Mouse (Mus musculus) urinary bladder, postnatal 25 days (tissue): ENCODE results near the gene Pacrg.

Experiments used
- DNase-seq: peaks from one replicate; pipeline ENCODE4 v3.0.0; 2022; ENCODE audit warnings: low spot score

Pacrg gene

DNA sequence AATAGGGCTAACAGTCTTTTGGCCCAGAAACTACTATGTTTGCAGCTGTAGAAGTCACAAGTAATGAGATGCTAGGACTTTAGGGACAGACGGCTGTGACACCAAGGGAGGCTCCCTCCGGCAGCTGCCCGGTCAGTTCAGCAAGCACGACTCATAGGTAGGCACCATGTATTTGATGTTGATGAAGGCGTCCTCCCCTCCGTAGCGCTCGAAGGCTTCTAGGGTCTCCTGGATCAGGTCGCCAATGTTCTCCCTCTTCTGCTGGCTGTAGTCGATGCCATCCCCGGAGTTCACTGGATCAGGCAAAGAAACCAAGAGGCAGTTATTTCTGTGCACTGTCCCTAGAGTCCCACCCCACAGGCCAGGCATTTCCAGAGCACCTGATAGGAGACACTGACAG is 436.9 kb downstream of the Pacrg start:
- no peak for DNase-seq

DNA sequence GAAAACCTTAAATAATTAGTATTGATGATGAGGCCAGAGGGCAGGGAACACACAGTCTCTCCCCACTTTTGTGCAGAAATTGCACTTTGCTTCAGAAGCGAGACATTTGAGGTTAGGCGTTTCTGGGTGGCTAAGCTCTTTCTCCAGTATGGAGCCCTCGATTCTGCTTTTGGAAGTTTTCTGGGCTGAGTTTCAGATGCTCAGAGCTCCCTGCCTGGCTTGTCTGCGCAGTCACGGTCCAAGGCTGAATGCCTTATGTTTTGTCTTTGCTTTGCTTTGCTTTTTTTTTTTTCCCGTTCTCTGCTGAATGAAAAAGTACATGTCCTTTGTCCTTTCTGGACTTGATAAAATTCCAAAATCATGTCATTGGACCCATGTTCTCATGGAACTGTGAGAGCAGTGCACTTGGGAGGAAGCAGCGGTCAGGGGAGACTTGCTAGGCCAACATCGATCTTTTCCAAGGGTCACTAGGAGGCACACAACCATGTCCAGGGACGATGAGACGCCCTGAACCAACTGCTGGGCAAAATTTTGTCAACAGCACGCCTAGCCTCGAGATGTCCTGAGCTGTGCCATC is 438.0 kb downstream of the Pacrg start:
- no peak for DNase-seq

DNA sequence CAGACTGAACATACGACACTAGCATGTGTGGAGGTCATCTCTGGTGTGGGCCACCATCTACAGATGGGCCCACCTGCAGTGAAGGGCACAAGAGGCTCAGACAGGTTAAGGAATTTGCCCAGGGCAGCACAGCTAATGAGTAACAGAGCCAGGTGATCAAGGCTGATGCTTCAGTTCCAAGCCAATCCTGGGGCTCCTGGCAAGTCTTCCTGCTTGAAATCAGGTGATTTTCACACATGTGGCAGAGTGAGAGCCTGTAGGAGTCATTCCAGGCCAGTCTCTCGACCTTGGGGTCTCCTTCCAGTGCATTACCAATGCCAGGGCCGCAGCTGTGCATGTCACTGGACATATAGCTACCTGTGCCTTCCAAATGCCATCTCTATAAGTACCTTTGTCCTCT is 438.6 kb downstream of the Pacrg start:
- DNase-seq = no peak

DNA sequence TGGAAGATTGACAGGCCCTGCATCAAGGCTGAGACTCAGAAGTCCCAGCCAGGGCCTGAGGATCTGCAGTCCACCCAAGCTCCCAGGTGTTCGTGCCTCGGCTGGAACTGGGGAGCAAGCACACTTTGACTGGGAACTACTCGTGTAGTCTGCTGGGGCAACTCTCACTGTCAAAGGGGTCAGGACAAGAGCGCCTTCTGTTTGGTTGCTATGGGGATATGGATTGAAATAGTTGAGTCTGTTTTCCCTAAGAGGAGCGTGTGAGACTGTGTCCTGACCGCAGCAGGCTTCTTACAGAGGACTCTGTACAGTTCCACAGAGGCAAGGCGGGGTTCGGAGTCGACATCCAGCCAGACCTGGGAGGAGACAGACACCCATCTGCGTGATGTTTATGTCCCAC is 440.4 kb downstream of the Pacrg start:
- DNase-seq = no peak

DNA sequence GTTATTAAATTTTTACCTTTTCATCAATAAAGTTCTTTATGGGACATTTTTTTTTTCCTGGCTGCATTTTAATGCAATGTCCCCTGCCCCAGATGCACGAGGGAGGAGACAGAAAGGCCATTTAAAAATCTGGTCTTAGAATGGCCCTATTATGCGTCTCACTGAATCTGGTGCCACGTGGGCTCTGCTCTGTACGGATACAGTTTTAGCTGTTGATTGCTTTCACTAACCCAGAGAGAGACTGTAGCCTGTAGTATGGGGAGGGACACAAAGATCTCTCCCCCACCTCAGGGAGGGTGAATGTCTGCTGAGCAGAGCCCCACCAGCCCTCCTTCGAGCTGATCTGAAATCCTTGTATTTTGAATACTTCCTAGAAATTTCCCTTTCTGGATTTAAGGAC is 441.2 kb downstream of the Pacrg start:
- DNase-seq = no peak

DNA sequence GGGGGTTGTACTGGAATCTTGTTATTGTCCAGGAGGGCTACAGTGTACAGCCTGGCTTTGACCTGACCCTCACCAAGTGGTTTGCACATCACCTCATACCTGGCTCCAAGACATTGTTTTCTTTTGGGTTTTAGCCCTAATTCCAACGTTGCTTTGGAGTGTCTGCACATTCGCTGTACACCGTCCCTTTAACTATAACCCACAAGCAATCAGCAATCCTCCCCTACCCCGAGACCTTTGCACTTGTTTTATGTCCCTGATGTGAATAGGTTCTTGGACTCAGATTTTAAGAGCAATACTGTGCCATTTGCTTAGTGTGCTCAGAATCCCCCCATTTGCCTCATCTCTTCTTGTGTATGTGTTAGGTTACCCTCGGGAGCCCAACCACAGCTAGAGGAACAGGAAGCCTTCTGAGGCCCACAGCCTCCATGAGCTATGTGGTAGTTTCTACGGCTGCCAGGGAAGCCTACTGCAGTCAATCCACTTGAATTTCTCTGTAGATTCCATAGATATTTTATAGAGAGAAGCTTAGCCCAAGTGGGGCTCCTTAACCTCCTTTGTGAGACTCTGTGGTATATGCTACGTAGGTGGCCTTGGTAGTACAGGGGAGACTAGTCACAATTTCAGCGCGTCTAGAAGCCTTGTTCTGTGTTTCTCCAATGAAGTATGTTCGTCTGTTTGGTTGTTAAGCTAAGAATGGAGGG is 442.0 kb downstream of the Pacrg start:
- DNase-seq = no peak

DNA sequence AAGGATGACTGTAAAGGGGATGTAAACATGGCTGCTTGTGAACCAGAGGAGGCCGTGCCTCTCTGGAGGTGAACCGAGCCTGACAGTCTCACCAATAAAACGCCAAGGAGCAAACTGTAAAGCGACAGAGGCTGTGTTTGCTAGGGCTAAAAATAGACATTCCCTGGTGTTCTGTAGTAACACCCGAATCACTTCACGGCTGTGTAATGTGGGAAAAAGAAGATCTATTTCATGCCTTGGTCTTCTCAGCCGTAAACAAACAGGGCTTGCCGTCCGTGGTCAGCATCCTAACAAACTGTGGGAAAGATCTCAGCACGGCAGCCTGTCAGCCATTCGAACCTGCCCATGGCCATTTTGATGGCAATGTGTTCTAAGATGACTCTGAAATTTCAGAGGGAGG is 442.8 kb downstream of the Pacrg start:
- DNase-seq = no peak

DNA sequence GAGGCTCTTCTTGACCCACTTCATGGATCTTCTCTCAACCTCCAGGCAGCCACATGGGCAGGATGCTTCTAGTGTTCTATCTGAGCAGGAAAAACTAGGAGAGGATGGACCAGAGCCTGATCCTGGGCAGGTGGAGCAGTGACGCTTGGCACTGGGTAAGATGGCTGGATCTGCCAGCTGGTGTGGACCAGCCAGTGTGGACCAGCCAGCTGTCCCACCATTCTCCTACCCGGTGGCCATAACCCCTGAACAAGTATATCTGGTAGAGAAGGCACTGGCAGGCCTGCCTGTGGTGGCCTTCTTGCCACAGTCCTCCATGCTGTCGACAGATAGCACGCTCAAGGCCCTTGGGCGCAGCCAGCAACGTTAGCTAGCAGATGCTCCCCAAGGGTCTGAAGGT is 443.2 kb downstream of the Pacrg start:
- DNase-seq = no peak

DNA sequence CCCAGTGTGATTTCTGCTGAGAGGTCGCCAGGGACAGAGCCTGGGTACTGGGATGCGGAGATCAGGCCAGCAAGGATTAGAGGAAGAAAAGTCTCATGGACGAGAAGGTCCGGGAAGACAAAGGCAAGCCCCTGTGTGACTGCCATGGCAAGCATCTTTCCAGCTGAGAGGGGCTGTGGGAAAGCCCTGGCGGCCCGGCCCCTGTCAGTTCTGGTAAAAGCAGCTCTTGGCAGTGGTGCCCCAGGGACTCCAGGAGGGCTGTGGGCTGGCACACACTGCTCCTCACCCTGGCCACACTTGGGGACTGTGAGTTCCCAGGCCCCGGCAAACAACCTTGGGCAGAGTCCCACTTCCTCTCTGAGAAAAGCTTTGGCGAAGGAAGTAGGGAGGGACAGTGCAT is 445.3 kb downstream of the Pacrg start:
- DNase-seq = no peak

DNA sequence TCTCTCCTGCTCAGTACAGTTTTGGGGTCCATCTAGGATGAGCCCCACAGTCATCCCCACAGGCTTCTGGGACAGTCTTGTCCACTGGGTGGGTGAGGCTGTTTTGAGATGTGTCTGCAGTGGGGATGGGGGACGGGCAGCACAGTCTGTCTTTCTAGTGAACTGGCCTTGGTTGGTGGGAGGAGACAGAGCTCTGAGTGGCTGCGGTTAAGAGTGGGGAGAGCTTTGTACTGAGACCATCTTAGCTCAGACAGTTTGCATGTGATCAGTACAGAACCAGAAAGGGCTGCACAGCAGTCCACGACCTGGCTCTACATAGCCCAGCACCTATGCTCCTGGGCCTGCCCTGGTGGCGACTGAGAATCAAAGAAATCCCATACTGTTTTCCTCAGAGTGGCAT is 446.3 kb downstream of the Pacrg start:
- DNase-seq = no peak

DNA sequence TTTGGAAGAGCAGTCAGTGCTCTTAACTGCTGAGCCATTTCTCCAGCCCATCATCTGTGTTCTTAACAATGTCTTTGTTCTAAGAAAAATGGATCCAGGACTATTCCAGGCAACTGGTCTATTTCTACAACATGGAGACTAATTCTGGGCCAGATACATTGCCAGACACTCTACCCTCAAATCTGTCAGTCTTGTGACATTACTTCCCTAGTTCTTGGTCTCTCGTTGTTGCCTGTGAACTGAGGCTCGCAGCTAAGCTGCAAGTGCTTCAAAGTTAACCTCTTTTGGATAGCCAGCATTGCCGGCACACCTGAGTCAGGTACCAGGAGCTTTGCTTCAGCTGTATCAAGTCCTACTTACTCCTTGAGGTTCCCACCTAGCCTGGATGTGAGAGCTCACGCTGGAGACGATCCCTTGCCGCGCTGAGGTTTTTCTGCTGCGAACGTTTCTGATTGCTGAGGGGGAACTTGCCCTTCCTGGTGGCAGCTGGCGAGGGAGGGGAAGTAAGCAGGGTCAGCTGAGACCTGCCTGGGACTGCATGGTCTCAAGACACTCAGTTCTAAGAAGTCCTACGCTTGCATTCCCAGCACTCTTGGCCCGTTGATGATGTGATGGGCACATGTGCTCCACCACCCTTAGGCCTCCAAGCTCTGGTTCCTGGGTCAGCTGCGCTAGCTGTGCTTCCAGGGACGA is 447.6 kb downstream of the Pacrg start:
- DNase-seq = no peak

DNA sequence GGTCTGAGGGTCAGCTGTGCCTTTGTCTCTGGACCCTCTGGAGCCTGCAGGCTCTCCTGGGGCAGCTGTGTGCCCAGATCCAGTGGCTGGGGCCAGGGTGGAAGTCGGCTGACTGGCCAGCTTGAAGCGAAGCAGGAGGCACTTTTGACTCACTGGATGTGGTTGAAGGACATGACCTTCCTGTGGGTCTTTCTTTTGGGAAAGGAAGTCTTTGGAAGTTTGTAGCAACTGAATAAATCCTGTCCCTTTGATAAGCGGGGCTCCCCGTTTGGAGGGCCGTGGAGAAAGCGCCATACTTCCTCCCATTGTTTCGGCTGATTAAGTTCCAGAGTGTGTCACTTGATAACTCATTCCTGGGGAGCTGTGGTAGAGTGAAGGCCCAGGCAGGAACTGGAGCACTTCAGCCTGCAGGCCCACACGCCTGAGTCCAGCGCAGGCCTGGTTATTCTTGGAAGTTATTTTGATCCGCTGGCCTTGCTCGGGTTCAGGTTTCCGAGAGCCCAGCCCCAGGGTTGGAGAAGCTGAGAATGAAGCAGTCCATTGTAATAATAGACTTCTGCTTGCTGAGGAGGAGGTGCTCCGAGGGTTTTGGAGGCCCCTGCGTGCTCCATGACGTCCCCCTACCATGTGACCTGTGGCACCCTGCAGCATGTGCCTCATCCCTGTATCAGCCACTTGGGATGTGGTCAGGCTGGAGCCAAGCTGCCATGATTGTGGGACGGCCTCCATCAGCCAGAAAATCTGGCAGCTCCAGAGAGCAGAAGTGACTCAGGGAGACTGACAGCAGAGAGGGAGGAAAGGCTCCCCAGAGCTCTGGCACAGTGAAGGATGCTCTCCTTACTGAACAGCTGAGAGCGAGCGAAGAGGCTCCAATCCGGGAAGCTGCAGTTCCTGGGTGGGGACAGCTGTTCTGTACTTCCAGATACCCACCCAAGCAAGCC is 449.6 kb downstream of the Pacrg start:
- DNase-seq = no peak

DNA sequence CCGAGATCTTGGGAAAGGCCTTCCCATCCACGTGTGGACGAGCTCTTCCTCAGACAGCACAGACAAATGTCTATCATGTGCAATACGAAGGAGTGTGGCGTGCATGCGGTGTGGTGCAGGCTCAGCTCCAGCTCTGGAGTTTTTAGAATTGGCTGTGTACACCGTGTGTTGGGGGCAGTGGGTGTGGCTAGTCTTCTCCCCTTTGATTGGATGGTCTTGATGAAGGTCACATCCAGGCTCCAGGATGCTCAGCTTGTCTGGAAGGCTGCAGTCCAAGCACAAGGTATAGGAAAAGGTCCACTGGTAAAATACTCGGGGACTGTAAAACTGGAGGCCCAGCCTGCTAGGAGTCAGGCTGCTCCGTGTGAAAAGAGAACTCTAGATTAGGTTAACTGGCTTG is 450.4 kb downstream of the Pacrg start:
- DNase-seq = no peak

DNA sequence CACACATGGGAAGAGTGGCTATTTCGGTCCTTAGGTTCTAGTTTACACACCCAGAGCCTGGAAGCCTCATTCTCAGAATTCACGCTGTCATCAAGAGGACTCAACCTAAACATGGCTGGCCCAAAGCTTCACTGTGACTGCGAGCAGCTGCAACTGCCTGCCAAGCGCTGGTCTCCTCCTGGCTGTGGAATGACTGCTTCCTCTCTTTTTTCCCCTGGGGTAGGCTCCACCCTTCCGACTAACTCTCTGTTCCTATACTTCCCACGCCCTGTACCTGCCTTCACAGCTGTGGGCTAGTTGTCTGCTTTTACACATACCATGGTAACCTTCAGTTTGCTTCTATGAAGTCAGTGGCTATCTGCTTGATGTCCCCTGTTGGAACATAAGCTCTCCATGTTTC is 453.6 kb downstream of the Pacrg start:
- no peak for DNase-seq

DNA sequence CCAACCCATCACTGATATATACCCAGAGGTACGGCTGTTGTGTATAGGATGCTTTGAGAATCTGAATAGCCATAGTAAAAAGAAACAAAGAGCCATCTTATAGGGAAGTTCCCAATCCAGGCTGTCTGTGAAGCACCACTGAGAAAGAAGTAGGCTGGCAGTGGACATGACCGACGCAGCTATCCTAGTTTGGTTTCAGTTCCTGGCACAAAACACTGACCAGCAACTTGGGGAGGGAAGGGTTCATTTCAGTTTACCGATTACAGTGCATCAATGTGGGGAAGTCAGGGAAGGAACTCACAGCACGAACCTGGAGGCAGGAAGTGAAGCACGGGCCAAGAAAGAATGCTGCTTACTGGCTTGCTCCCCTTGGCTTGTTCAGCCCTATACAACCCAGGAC is 456.7 kb downstream of the Pacrg start:
- no peak for DNase-seq

DNA sequence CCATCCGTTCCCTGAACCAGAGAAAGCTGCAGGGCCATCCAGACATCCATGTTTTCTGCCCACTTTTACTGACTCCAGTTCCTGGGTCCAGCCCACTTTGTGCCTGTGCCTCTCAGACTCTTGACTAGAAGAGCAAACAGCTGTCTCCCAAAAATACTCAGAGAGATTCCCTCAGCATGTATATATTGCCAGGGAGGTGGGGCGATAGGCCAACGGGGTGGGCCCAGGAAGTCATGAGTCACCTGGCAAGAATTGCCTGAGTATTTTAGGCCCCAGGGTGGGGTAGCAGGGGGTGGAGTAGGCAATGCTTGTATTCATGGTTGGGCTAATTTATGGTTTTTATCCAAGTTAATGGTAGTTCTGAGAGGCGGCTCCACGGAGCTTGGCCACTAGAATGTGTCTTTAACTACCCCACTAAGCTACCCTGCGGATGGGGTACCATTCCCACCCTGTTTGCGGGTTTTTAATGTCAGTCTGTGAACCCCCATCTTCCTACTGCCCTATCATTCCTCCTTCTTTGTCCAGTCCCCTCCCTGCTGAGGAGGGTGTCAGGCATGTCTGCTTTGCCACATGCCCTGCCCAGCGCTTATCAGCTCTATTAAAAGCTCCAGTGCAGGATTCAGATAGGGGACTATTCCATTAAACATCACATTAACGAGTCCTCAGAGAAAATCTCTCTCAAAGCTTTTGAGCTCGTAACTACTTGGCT is 461.5 kb downstream of the Pacrg start:
- peak; percentile 51 for DNase-seq

DNA sequence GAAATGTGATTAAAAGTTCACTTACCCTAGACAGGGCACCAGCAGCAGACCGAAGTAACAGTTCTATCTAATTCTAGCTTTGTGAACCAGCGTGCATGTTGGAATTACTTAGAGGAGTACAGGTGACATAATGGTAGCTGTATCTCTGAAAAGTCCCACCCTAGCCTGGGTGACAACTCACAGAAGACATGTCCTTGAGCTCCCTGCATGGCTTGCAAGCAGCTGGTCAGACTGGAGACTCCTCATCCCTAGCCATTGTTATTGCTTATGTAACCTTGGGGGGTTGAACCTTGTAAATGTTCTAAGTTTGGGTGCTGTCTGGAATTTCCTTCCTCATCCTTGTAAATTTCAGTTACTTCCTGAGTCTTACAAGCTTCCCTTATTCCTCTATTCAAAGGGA is 462.5 kb downstream of the Pacrg start:
- DNase-seq = no peak

DNA sequence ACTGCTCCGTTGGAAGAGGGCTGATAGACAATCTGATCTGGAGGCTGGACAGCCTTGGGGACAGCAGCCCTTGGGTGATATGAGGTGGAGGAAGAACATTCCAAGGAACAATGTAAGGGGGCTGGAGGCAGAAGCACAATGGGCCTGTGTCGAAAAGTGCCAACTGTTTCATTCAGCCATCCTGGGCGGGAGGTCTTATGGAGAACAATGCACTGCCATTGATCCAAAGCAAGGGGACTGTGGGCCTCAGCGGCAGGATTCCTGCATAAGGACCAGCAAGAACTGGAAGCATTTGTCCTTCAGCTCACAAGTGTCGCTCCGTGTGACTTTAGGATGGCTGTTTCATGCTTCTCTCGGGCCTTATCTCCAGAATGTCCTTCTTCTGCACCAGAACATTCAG is 465.8 kb downstream of the Pacrg start:
- DNase-seq = no peak

DNA sequence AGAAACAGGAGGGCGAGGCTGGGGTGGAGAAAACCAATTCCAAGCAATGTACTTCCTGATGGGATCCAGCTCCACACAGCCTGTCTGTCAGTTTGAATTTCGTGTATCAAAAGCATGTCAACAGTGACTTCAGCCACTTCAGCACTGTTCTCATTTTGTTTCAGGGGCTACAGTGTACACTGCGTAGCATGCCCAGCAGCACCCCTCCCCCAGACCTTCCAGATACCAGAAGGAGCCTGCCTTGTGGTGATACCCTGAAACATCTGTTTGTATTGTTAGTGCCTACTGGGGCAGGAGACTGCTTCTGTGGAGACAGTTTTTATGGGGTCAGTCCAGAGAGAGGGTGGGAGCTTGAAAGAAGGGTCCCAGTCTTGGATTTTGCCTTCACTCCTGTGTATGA is 466.4 kb downstream of the Pacrg start:
- no peak for DNase-seq

DNA sequence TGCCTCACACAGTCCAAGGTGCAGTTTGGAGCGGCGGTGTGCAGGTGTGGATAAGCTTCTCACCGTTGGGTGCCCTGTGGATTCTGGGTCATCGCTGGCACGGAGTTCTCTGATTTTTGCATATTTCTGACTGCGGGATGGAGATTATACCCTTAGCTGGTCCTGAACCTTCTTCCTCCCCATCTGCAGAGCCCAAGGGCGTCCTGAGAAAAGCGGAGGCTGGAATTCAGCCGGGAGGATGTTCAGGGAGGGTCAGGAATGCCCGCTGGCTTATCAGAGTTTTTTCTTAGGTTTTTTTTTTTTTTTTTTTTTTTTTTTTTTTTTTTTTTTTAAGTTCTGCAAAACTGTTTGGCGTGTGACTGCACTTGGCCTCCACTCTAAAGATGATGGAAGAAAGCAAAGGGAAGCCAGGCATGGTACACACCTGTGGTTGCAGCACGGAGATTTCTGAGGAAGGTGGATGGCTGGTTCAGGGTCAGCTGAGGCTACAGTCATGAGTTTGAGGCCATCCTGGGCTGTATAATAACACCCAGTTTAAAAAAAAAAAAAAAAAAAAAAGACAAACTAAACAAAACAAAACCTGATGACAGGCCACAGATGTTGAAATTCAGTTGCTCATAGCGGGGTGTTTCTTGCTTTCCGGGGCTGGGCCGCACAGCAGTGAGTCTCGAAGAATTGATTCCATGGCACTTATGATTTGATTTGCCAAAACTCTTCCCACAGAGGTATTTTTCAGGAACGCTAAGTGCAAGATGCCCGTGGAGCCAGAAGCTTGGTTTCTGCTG is 467.9 kb downstream of the Pacrg start:
- DNase-seq = no peak

DNA sequence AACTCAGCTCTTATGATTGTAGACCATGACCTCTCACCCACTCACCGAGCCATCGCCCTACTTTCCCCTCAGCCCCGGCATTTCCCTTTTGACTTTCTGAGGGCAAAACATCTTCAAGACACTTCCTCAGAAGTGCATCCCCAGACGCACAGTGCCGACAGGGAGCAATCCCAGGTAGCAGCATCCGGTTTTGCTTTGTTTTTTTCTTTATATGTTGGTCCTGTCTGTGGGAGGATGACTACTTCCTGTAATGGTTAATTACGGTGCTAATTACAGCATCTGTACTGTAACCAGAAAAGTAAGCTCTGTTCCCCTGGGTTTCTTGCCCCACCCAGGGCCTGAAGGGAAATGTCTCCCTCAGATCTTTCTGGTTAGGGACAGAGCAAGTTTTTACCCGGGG is 468.6 kb downstream of the Pacrg start:
- DNase-seq = no peak
